Mouse (Mus musculus) forebrain, embryonic 10.5 days (tissue): ENCODE measurements around the gene Tet3. TPM values are rescaled to one million over a fixed set of nuclear protein-coding genes. Genes with fewer than 3 reads are reported as not detected.

Experiments used
- DNase-seq: peaks from one replicate; pipeline ENCODE4 v3.0.0-alpha.2; 2017; ENCODE audit warnings: low spot score; ENCODE audit errors: extremely low spot score
- H3K27ac ChIP-seq: fragments of 300-500 bp; sonication (generic); 2 replicates; pipeline ENCODE4 v1.5.1; 2016; ENCODE audit warnings: mild to moderate bottlenecking
- H3K27me3 ChIP-seq: fragments of 300-500 bp; sonication (generic); 2 replicates; pipeline ENCODE4 v1.6.1; 2016; ENCODE audit warnings: mild to moderate bottlenecking; ENCODE audit not compliant: poor library complexity, severe bottlenecking
- H3K36me3 ChIP-seq: fragments of 300-500 bp; sonication (generic); replicated peaks from 2 replicates; pipeline ENCODE4 v1.6.1; 2016; ENCODE audit warnings: mild to moderate bottlenecking, moderate library complexity
- H3K4me1 ChIP-seq: fragments of 300-500 bp; sonication (generic); 2 replicates; pipeline ENCODE4 v1.6.1; 2016
- H3K4me3 ChIP-seq: fragments of 300-500 bp; sonication (generic); 2 replicates; pipeline ENCODE4 v1.5.1; 2016; ENCODE audit warnings: mild to moderate bottlenecking, moderate library complexity
- H3K9me3 ChIP-seq: fragments of 300-500 bp; sonication (generic); 2 replicates; pipeline ENCODE4 v1.6.1; 2016; ENCODE audit warnings: mild to moderate bottlenecking, moderate library complexity
- WGBS: fragments of 180-500 bp; shearing (Covaris S2); methylation state at CpG from one replicate; pipeline ENCODE4 v1.1.7; 2016; 5-methylcytosine and 5-hydroxymethylcytosine counted together
- polyA plus RNA-seq: library from polyadenylated mRNA; unstranded; fragments of >200 nt; fragmentation: Nextera tagmentation; extraction: Ambion mirVana; gene quantifications from 2 replicates; pipeline ENCODE4 v1.2.1, GENCODE M21; 2016

Tet3 gene
- polyA plus RNA-seq, 1 experiment from 2014 or later = 38.3 TPM

- Histone ChIP-seq H3K27ac (no peak overlapping the region), H3K4me1 (no peaks in the 10 kb centered on the region), H3K27me3 (no peaks in the 10 kb centered on the region), H3K4me3 (no peak overlapping the region), H3K36me3 (peaks cover 62% of the 10 kb centered on the region), H3K9me3 (no peaks in the 10 kb centered on the region)
- DNase-seq = no peak
- 99% methylated on average over 2 of the region's 2 CpGs for WGBS
Observed at GRCm38 (mm10) chr6:83342957-83343356, 115.9 kb downstream of the Tet3 start.

GRCm38 (mm10) chr6:83341387-83341786 lies 117.5 kb downstream of the Tet3 start:
- Histone ChIP-seq H3K36me3 (peaks cover 74% of the 10 kb centered on the region), H3K27ac (no peak overlapping the region), H3K27me3 (no peaks in the 10 kb centered on the region), H3K9me3 (no peaks in the 10 kb centered on the region), H3K4me1 (no peaks in the 10 kb centered on the region), H3K4me3 (no peak overlapping the region)
- no peak for DNase-seq
- 91% methylated on average over 3 of the region's 3 CpGs for WGBS

GRCm38 (mm10) chr6:83327591-83328190 lies 131.2 kb downstream of the Tet3 start:
- Histone ChIP-seq H3K9me3 (no peaks in the 10 kb centered on the region), H3K27ac (no peak overlapping the region), H3K4me3 (peak overlapping the region; percentile 95; the same call in 1 of the 2 replicates), H3K36me3 (peaks cover 40% of the 10 kb centered on the region), H3K4me1 (peaks cover 19% of the 10 kb centered on the region), H3K27me3 (no peaks in the 10 kb centered on the region)
- 91% methylated on average over 3 of the region's 3 CpGs for WGBS
- DNase-seq = no peak

GRCm38 (mm10) chr6:83326761-83327160 lies 132.1 kb downstream of the Tet3 start:
- 74% methylated on average over 6 of the region's 6 CpGs for WGBS
- DNase-seq = no peak
- Histone ChIP-seq H3K27ac (peak overlapping the region; percentile 97; the same call in 1 of the 2 replicates), H3K36me3 (peaks cover 31% of the 10 kb centered on the region), H3K4me1 (peaks cover 19% of the 10 kb centered on the region), H3K27me3 (no peaks in the 10 kb centered on the region), H3K4me3 (peak overlapping the region; percentile 95), H3K9me3 (no peaks in the 10 kb centered on the region)

- WGBS = 10% methylated on average over 6 of the region's 6 CpGs
- Histone ChIP-seq H3K27me3 (no peaks in the 10 kb centered on the region), H3K27ac (peak overlapping the region; percentile 97), H3K36me3 (peaks cover 27% of the 10 kb centered on the region), H3K9me3 (no peaks in the 10 kb centered on the region), H3K4me3 (peak overlapping the region; percentile 95), H3K4me1 (peaks cover 19% of the 10 kb centered on the region)
- DNase-seq = no peak
Observed at GRCm38 (mm10) chr6:83326394-83326736, 132.5 kb downstream of the Tet3 start.

GRCm38 (mm10) chr6:83325525-83326393 lies 133.1 kb downstream of the Tet3 start, which contains the start of the genes Mthfd2 and Mob1a:
Gene Mthfd2 (minus strand): TSS chr6:83325908.
Gene Mob1a (plus strand): TSS chr6:83326016.
- DNase-seq = peak; percentile 94
- peaks cover 19% of the 10 kb centered on the region for H3K4me1 ChIP-seq
- no peaks in the 10 kb centered on the region for H3K9me3 ChIP-seq
- peak within 1 kb of the TSS; percentile 97 for H3K27ac ChIP-seq
- peaks cover 21% of the 10 kb centered on the region for H3K36me3 ChIP-seq
- 2% methylated on average over 65 of the region's 65 CpGs for WGBS
- H3K27me3 ChIP-seq = no peaks in the 10 kb centered on the region
- H3K4me3 ChIP-seq = peak within 1 kb of the TSS; percentile 95

- H3K36me3 ChIP-seq = peaks cover 6% of the 10 kb centered on the region
- H3K4me3 ChIP-seq = no peak overlapping the region
- no peaks in the 10 kb centered on the region for H3K27me3 ChIP-seq
- peaks cover 19% of the 10 kb centered on the region for H3K4me1 ChIP-seq
- no peak for DNase-seq
- WGBS = 74% methylated on average over 8 of the region's 8 CpGs
- no peak overlapping the region for H3K27ac ChIP-seq
- no peaks in the 10 kb centered on the region for H3K9me3 ChIP-seq
Observed at GRCm38 (mm10) chr6:83323652-83324419, 135.0 kb downstream of the Tet3 start.

- Histone ChIP-seq H3K4me3 (no peak overlapping the region), H3K27me3 (no peaks in the 10 kb centered on the region), H3K4me1 (peaks cover 19% of the 10 kb centered on the region), H3K36me3 (0 out of 2 replicates have a peak, but pooled peaks cover 1% of the 10 kb centered on the region), H3K9me3 (no peaks in the 10 kb centered on the region), H3K27ac (no peak overlapping the region)
- 82% methylated on average over 2 of the region's 2 CpGs for WGBS
- no peak for DNase-seq
Observed at GRCm38 (mm10) chr6:83322794-83323193, 136.1 kb downstream of the Tet3 start.

GRCm38 (mm10) chr6:83321927-83322326 lies 137.0 kb downstream of the Tet3 start:
- 82% methylated on average over 1 of the region's 1 CpGs for WGBS
- no peak for DNase-seq
- H3K9me3 ChIP-seq = no peaks in the 10 kb centered on the region
- H3K27ac ChIP-seq = no peak overlapping the region
- peaks cover 20% of the 10 kb centered on the region for H3K4me1 ChIP-seq
- no peaks in the 10 kb centered on the region for H3K27me3 ChIP-seq
- no peak overlapping the region for H3K4me3 ChIP-seq
- no peaks in the 10 kb centered on the region for H3K36me3 ChIP-seq

GRCm38 (mm10) chr6:83317108-83317741 lies 141.7 kb downstream of the Tet3 start:
- Histone ChIP-seq H3K9me3 (no peaks in the 10 kb centered on the region), H3K27ac (peak overlapping the region; percentile 97), H3K27me3 (no peaks in the 10 kb centered on the region), H3K36me3 (peaks cover 18% of the 10 kb centered on the region), H3K4me1 (peaks cover 20% of the 10 kb centered on the region), H3K4me3 (peak overlapping the region; percentile 99)
- peak; percentile 88 for DNase-seq
- under 1% methylated on average over 52 of the region's 52 CpGs for WGBS

- peaks cover 30% of the 10 kb centered on the region for H3K36me3 ChIP-seq
- no peaks in the 10 kb centered on the region for H3K9me3 ChIP-seq
- peak overlapping the region; percentile 99 for H3K4me3 ChIP-seq
- peak; percentile 42 for DNase-seq
- peak overlapping the region; percentile 8; the same call in 1 of the 2 replicates for H3K27ac ChIP-seq
- peaks cover 20% of the 10 kb centered on the region for H3K4me1 ChIP-seq
- 23% methylated on average over 10 of the region's 10 CpGs for WGBS
- H3K27me3 ChIP-seq = no peaks in the 10 kb centered on the region
Observed at GRCm38 (mm10) chr6:83316022-83316421, 142.9 kb downstream of the Tet3 start.

GRCm38 (mm10) chr6:83315293-83315692 lies 143.6 kb downstream of the Tet3 start:
- H3K9me3 ChIP-seq = no peaks in the 10 kb centered on the region
- peaks cover 38% of the 10 kb centered on the region for H3K36me3 ChIP-seq
- no peak overlapping the region for H3K4me3 ChIP-seq
- no peak for DNase-seq
- peaks cover 20% of the 10 kb centered on the region for H3K4me1 ChIP-seq
- H3K27me3 ChIP-seq = no peaks in the 10 kb centered on the region
- H3K27ac ChIP-seq = no peak overlapping the region
